Mouse (Mus musculus): ENCODE measurements around the gene Gm45140.

GRCm38 (mm10) chr6:87806857-87807256, 28.7 kb downstream of the Gm45140 start:
- TF ChIP-seq CTCF (IDR thresholded peaks at IDR 0.05; ENCODE audit: borderline replicate concordance, extremely low read depth, insufficient read depth, insufficient read length) (no peak), POLR2A (IDR thresholded peaks at IDR 0.05; ENCODE audit: borderline replicate concordance, extremely low read depth, insufficient read depth, insufficient read length, poor library complexity, severe bottlenecking) (no peak)
